Mouse (Mus musculus): ENCODE results near the gene Map10. TPM values are rescaled to one million over a fixed set of nuclear protein-coding genes. Genes with fewer than 3 reads are reported as not detected.
A peak's percentile ranks its signal among the peaks of the same experiment; 100 is the strongest.

Map10 gene
- polyA plus RNA-seq, 1 experiment from 2014 or later = 7.6 TPM

DNA sequence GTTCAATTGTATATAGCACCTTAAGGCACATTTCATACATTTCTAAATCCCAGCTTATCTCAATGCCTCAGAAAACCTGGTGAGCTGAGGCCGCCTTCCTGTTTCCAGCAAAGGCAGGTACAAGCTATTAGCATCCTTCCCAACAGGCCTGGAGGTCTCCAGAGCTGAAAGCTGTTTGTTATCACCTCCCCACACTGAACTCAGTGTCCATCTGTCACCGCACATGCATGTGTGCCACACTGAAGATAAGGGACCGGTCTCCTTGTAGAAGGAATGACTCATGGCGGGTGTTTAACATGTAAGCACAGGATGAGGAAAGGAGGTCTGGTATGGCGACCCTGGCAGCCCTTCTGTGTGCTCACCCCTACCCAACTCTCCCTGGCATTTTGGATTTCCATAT is 41.9 kb downstream of the Map10 start:
- no peak overlapping the region for H3K4me2 ChIP-seq
- no peak overlapping the region for H3K9ac ChIP-seq
- no peak for TF ChIP-seq CTCF (IDR thresholded peaks at IDR 0.05; ENCODE audit: low read depth)
- H3K4me1 ChIP-seq (ENCODE audit: insufficient read depth) = no peaks in the 10 kb centered on the region
- no peaks in the 10 kb centered on the region for H3K9me3 ChIP-seq (ENCODE audit: low read depth, low read length)
- no peaks in the 10 kb centered on the region for H3K27me3 ChIP-seq (ENCODE audit: insufficient read depth, low read length)
- no peak for DNase-seq
- H3K4me3 ChIP-seq (ENCODE audit: low read depth, low read length) = no peak overlapping the region
- H3K27ac ChIP-seq (ENCODE audit: low read depth) = no peak overlapping the region
- no peak for ATAC-seq (ENCODE audit: insufficient read depth)
- no peaks in the 10 kb centered on the region for H3K36me3 ChIP-seq (ENCODE audit: insufficient read depth)
- WGBS = 78% methylated on average over 5 of the region's 5 CpGs

DNA sequence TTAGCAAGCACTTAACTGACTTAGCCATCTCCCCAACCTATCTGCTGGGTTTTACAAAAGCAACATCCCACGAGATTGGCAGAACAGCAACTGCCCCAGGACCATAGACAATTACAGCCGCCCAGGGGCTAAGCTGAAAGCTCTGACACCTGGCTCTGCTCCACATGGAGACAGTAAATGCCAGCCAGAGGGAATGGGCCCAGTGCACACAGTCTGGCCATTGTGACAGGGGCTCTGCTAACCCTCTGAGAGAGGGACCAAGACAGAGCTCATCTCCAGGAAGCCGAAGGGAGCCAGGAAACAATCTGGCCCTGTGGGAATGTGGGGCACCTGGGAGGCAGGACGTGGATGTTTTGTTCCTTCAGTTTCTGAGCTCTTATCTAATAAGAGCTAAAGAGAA is 46.6 kb downstream of the Map10 start:
- H3K4me3 ChIP-seq (ENCODE audit: low read depth, low read length) = no peak overlapping the region
- H3K36me3 ChIP-seq (ENCODE audit: insufficient read depth) = no peaks in the 10 kb centered on the region
- TF ChIP-seq CTCF (IDR thresholded peaks at IDR 0.05; ENCODE audit: low read depth) = no peak
- DNase-seq (no peak), ATAC-seq (ENCODE audit: insufficient read depth) (no peak)
- H3K4me2 ChIP-seq = no peak overlapping the region
- no peak overlapping the region for H3K27ac ChIP-seq (ENCODE audit: low read depth)
- no peaks in the 10 kb centered on the region for H3K27me3 ChIP-seq (ENCODE audit: insufficient read depth, low read length)
- H3K9ac ChIP-seq = no peak overlapping the region
- H3K9me3 ChIP-seq (ENCODE audit: low read depth, low read length) = no peaks in the 10 kb centered on the region
- WGBS = 49% methylated on average over 4 of the region's 4 CpGs
- H3K4me1 ChIP-seq (ENCODE audit: insufficient read depth) = no peaks in the 10 kb centered on the region

DNA sequence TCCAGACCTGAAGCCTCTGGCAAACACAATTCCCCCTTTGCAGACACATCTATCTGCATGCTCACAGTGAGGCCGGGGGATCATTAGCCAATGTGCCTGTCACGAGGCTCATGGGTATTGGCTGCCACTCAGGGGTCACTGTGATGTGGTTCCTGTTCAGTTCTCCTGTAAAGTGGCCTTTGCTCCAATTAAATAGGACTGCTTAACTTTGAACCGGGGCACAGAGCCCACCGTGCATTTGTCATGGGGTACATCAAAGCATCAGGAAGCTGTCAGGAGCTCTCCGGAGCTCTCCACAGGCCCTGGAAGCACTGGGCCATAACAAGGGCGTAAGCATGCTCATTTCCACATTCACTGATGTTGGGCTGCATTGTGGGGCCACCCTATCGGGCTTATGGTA is 47.0 kb downstream of the Map10 start:
- no peak for TF ChIP-seq CTCF (IDR thresholded peaks at IDR 0.05; ENCODE audit: low read depth)
- Histone ChIP-seq H3K4me1 (ENCODE audit: insufficient read depth) (no peaks in the 10 kb centered on the region), H3K36me3 (ENCODE audit: insufficient read depth) (no peaks in the 10 kb centered on the region), H3K9me3 (ENCODE audit: low read depth, low read length) (no peaks in the 10 kb centered on the region), H3K9ac (no peak overlapping the region), H3K27me3 (ENCODE audit: insufficient read depth, low read length) (no peaks in the 10 kb centered on the region), H3K4me2 (no peak overlapping the region), H3K27ac (ENCODE audit: low read depth) (no peak overlapping the region), H3K4me3 (ENCODE audit: low read depth, low read length) (no peak overlapping the region)
- ATAC-seq (ENCODE audit: insufficient read depth) = no peak
- DNase-seq = no peak
- WGBS = 30% methylated on average over 7 of the region's 7 CpGs

DNA sequence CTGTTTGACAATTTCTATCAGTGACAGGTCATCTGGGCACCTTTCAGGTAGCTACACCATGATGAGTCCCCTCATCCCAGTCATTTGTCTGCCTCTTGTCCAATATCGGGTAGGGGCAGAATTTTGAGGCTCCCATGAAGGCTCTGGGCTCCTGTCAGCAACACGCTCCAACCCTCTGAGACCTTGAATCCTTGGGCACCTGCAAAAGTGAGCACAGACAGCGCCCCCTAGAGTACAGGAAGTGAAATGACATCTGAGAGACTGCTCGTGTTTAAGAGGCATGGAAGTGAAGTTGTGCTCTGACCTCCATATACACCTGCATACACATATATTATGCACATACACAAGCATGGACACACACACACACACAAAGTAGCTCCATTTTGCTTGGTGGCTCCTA is 49.3 kb downstream of the Map10 start:
- 68% methylated on average over 4 of the region's 4 CpGs for WGBS

DNA sequence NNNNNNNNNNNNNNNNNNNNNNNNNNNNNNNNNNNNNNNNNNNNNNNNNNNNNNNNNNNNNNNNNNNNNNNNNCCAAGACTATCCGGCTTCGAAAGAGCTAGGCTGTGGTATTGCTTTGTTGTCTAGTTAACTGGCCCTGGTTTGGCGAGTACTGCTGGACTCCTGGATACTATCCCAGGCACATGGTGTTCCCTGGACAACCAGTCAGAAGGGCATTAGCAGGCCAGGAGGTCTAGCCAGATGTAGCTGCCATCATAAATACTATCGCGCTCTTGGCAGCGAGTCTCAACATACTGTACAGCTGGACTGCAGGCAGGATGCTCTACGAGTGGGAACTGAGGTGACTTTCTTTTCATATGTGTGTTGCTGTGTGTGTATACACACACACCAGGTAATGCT is 53.1 kb downstream of the Map10 start:
- Histone ChIP-seq H3K27me3 (ENCODE audit: insufficient read depth, low read length) (no peaks in the 10 kb centered on the region), H3K4me1 (ENCODE audit: insufficient read depth) (0 out of 2 replicates have a peak, but pooled peaks cover 2% of the 10 kb centered on the region), H3K36me3 (ENCODE audit: insufficient read depth) (no peaks in the 10 kb centered on the region), H3K9ac (no peak overlapping the region), H3K4me2 (no peak overlapping the region), H3K9me3 (ENCODE audit: low read depth, low read length) (no peaks in the 10 kb centered on the region), H3K27ac (ENCODE audit: low read depth) (no peak overlapping the region), H3K4me3 (ENCODE audit: low read depth, low read length) (no peak overlapping the region)
- 80% methylated on average over 7 of the region's 7 CpGs for WGBS
- no peak for TF ChIP-seq CTCF (IDR thresholded peaks at IDR 0.05; ENCODE audit: low read depth)
- no peak for ATAC-seq (ENCODE audit: insufficient read depth)
- DNase-seq = peak; percentile 53

More for the DNA sequence above, 49.3 kb downstream of the Map10 start:
- Histone ChIP-seq H3K9ac (no peak overlapping the region), H3K4me2 (no peak overlapping the region), H3K36me3 (ENCODE audit: insufficient read depth) (no peaks in the 10 kb centered on the region), H3K4me3 (ENCODE audit: low read depth, low read length) (no peak overlapping the region), H3K4me1 (ENCODE audit: insufficient read depth) (0 out of 2 replicates have a peak, but pooled peaks cover 2% of the 10 kb centered on the region), H3K27ac (ENCODE audit: low read depth) (no peak overlapping the region), H3K27me3 (ENCODE audit: insufficient read depth, low read length) (no peaks in the 10 kb centered on the region), H3K9me3 (ENCODE audit: low read depth, low read length) (no peaks in the 10 kb centered on the region)
- peak; percentile 50 for TF ChIP-seq CTCF (IDR thresholded peaks at IDR 0.05; ENCODE audit: low read depth)
- ATAC-seq (ENCODE audit: insufficient read depth) (no peak), DNase-seq (no peak)

Other genes starting within 250 kb of the Map10 start
- 13.2 and 14.2 TPM in 2 replicates for gene Sipa1l2, start 100.0 kb upstream of the Map10 start, polyA plus RNA-seq (2014; fragmentation: Nextera tagmentation; extraction: Ambion mirVana)
- gene Ntpcr, start 60.1 kb downstream of the Map10 start, polyA plus RNA-seq (2014; fragmentation: Nextera tagmentation; extraction: Ambion mirVana) = 33.0 TPM in 2 replicates
- gene Pcnx2, start 228.5 kb downstream of the Map10 start, polyA plus RNA-seq (2014; fragmentation: Nextera tagmentation; extraction: Ambion mirVana) = 0.15 TPM in 1 of 2 replicates, not detected in the other
- 4.1 and 5.3 TPM in 2 replicates for gene Map3k21, start 240.6 kb downstream of the Map10 start, polyA plus RNA-seq (2014; fragmentation: Nextera tagmentation; extraction: Ambion mirVana)

All from lung, embryonic 14.5 days (tissue).